Mouse (Mus musculus) heart, adult 2 months (tissue): ENCODE measurements around the gene Stpg3. TPM values are rescaled to one million over a fixed set of nuclear protein-coding genes. Genes with fewer than 3 reads are reported as not detected.

Experiments
- DNase-seq, 2 experiments: peaks; one replicate each; pipeline ENCODE4 v3.0.0; 2021
- H3K27ac ChIP-seq: fragments of 200-600 bp; 2 replicates; pipeline ENCODE4 v1.8.1; 2022
- H3K27me3 ChIP-seq: fragments of 200-500 bp; 2 replicates; pipeline ENCODE4 v1.6.1; 2012; ENCODE audit warnings: mild to moderate bottlenecking, low read length, inconsistent platforms, mixed read lengths; ENCODE audit not compliant: control insufficient read depth, insufficient read depth
- H3K36me3 ChIP-seq: fragments of 200-500 bp; 2 replicates; pipeline ENCODE4 v1.6.1; 2012; ENCODE audit warnings: low read length, inconsistent platforms; ENCODE audit not compliant: control insufficient read depth, insufficient read depth
- H3K4me1 ChIP-seq: fragments of 200-500 bp; 2 replicates; pipeline ENCODE4 v1.6.1; 2011; ENCODE audit warnings: low read length; ENCODE audit not compliant: control insufficient read depth, insufficient read depth
- H3K4me3 ChIP-seq: fragments of 200-600 bp; 2 replicates; pipeline ENCODE4 v1.8.1; 2022
- H3K79me2 ChIP-seq: fragments of 200-500 bp; replicated peaks from 2 replicates; pipeline ENCODE4 v1.6.1; 2012; ENCODE audit warnings: mild to moderate bottlenecking, inconsistent platforms, low read length, moderate library complexity, mixed read lengths; ENCODE audit not compliant: control insufficient read depth, insufficient read depth
- H3K9ac ChIP-seq: fragments of 200-500 bp; 2 replicates; pipeline ENCODE4 v1.6.1; 2012; ENCODE audit warnings: low read depth, mild to moderate bottlenecking, control low read depth, inconsistent platforms, low read length, mixed read lengths
- CTCF ChIP-seq: fragments of 200-600 bp; IDR thresholded peaks from 2 replicates; pipeline ENCODE4 v1.8.1; 2022; ENCODE audit warnings: antibody characterized with exemption, mild to moderate bottlenecking, moderate library complexity
- EP300 ChIP-seq: fragments of 200-500 bp; IDR thresholded peaks from 2 replicates; pipeline ENCODE4 v1.6.1; 2011; ENCODE audit warnings: low read depth, low read length, control low read depth; ENCODE audit not compliant: insufficient read depth
- POLR2A ChIP-seq: fragments of 200-500 bp; IDR thresholded peaks from 2 replicates; pipeline ENCODE4 v1.6.1; 2011; ENCODE audit warnings: mild to moderate bottlenecking, low read depth, low read length, control low read depth; ENCODE audit not compliant: insufficient read depth
- WGBS: fragments of 180-500 bp; shearing (Covaris S2); methylation state at CpG from one replicate; pipeline ENCODE4 v1.1.7; 2018; 5-methylcytosine and 5-hydroxymethylcytosine counted together
- intact Hi-C: fragments of 180-260 bp; cut with DNase I; formaldehyde crosslinking; loops from one replicate; pipeline ENCODE4 v1.15.1; 2025
- polyA plus RNA-seq: library from polyadenylated mRNA; depleted of rRNA; stranded (reverse); fragments of >200 nt; gene quantifications from 2 replicates; pipeline ENCODE4 v1.2.3, GENCODE M21; 2012
- total RNA-seq, 2 experiments: library from RNA; stranded (reverse); gene quantifications; 2 replicates each; pipeline ENCODE4 v1.2.3; 2021

The Stpg3 gene
- total and polyA plus RNA-seq, 3 experiments, result not detected

DNA sequence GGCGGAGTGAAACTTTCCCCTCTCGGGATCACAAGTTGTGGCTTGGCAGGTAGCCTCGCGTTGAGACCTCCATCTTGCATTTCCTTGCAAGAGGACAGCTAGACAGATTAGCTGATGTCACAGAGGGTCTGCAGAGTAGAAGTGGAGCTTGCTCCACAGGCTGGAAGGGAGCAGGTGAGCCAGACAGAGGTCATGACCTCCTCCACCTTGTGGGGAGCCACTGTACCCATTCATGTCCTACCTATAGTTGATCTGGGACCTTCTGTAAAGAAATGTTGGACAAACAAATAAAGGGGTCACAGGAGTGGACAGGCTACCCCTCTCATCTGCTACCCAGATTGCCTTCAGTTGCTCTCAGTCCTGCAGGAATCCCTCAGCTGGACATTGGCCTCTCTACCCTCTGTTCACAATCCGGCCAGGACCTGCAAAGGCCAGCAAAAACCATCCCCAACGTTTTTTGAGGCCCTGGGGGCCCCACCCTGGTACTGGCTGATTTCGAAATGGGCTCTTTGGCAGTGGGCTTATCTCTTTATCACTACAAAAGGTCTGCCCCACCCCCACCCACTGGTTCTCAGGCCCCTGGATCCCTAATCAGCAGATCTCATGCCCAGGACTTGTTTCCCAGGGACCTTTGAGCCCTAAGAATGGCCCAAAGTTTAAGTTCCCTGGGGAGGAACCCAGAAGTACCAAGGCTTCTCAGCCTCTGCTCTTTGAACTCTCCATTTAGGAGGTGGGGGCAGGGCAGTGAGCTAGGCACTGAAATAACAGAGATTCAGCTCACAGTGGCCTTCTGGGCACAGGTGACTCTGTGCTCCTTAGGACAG, 39.4 kb downstream of the Stpg3 start:
- H3K27me3 ChIP-seq, result no peaks in the 10 kb centered on the region
- DNase-seq, result no peak
- no peak for TF ChIP-seq CTCF
- TF ChIP-seq EP300, result no peak
- no peak for TF ChIP-seq POLR2A
- no peaks in the 10 kb centered on the region for H3K79me2 ChIP-seq
- peaks cover 28% of the 10 kb centered on the region for H3K4me1 ChIP-seq
- intact Hi-C loops, result no loop called here
- 74% methylated on average over 7 of the region's 7 CpGs for WGBS
- peak overlapping the region; percentile 86 for H3K27ac ChIP-seq
- H3K4me3 ChIP-seq, result no peak overlapping the region
- H3K36me3 ChIP-seq, result no peaks in the 10 kb centered on the region
- no peak overlapping the region for H3K9ac ChIP-seq

- no peak overlapping the region for H3K9ac ChIP-seq
- no peak overlapping the region for H3K4me3 ChIP-seq
- WGBS, result 94% methylated on average over 4 of the region's 4 CpGs
- DNase-seq, result no peak
- TF ChIP-seq CTCF (no peak), POLR2A (no peak), EP300 (no peak)
- intact Hi-C loops, result no loop called here
- no peaks in the 10 kb centered on the region for H3K27me3 ChIP-seq
- H3K4me1 ChIP-seq, result peaks cover 33% of the 10 kb centered on the region
- no peaks in the 10 kb centered on the region for H3K36me3 ChIP-seq
- H3K27ac ChIP-seq, result no peak overlapping the region
- no peaks in the 10 kb centered on the region for H3K79me2 ChIP-seq
Observed at GRCm38 (mm10) chr2:25173821-25174220, 40.6 kb downstream of the Stpg3 start.

DNA sequence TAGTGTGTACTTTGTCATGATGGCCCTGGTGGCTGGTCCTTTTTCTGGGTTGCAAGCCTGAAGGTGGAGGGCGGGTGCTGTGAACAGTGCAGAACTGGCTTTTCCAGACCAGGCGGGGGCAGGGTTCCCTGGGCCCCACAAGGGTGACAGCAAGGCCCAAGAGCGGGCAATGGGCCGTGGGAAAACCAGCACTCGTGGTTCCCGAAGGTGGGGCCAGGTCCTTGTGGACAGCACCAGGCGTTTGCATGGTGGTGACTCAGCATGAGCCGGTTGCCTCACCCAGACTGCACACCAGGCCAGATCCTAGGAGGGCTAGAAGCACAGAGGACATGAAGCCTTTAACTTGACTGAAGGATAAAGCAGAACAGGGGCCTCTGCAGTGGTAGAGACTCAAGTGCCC, 41.8 kb downstream of the Stpg3 start:
- no peaks in the 10 kb centered on the region for H3K79me2 ChIP-seq

GRCm38 (mm10) chr2:25171769-25172153, 42.7 kb downstream of the Stpg3 start:
- H3K79me2 ChIP-seq, result no peaks in the 10 kb centered on the region
- no peak overlapping the region for H3K9ac ChIP-seq
- no peak overlapping the region for H3K27ac ChIP-seq
- peaks cover 26% of the 10 kb centered on the region for H3K4me1 ChIP-seq
- WGBS, result 100% methylated on average over 1 of the region's 1 CpGs
- H3K27me3 ChIP-seq, result no peaks in the 10 kb centered on the region
- TF ChIP-seq POLR2A, result no peak
- TF ChIP-seq EP300, result no peak
- TF ChIP-seq CTCF, result no peak
- intact Hi-C loops, result no loop called here
- H3K4me3 ChIP-seq, result no peak overlapping the region
- DNase-seq, result no peak
- no peaks in the 10 kb centered on the region for H3K36me3 ChIP-seq

More for the DNA sequence above, 41.8 kb downstream of the Stpg3 start:
- WGBS, result 80% methylated on average over 8 of the region's 8 CpGs
- intact Hi-C loops, result no loop called here
- no peak for TF ChIP-seq EP300
- TF ChIP-seq POLR2A, result no peak
- TF ChIP-seq CTCF, result no peak
- H3K27ac ChIP-seq, result no peak overlapping the region
- H3K36me3 ChIP-seq, result no peaks in the 10 kb centered on the region
- DNase-seq, result peak in 1 of 2 experiments; percentile 20
- H3K27me3 ChIP-seq, result no peaks in the 10 kb centered on the region
- H3K9ac ChIP-seq, result no peak overlapping the region
- peaks cover 28% of the 10 kb centered on the region for H3K4me1 ChIP-seq
- no peak overlapping the region for H3K4me3 ChIP-seq

GRCm38 (mm10) chr2:25171101-25171768, 43.2 kb downstream of the Stpg3 start:
- no peaks in the 10 kb centered on the region for H3K79me2 ChIP-seq
- peaks cover 22% of the 10 kb centered on the region for H3K4me1 ChIP-seq
- no peak overlapping the region for H3K9ac ChIP-seq
- 95% methylated on average over 6 of the region's 6 CpGs for WGBS
- intact Hi-C loops, result no loop called here
- H3K27me3 ChIP-seq, result no peaks in the 10 kb centered on the region
- DNase-seq, result peak in 1 of 2 experiments; percentile 19
- H3K36me3 ChIP-seq, result no peaks in the 10 kb centered on the region
- H3K4me3 ChIP-seq, result no peak overlapping the region
- no peak overlapping the region; the same call in 1 of the 2 replicates for H3K27ac ChIP-seq
- TF ChIP-seq EP300, result no peak
- no peak for TF ChIP-seq POLR2A
- TF ChIP-seq CTCF, result no peak
